Mouse (Mus musculus) brain, embryonic 14.5 days (tissue): ENCODE results near the gene Ikbkg. TPM values are rescaled to one million over a fixed set of nuclear protein-coding genes. Genes with fewer than 3 reads are reported as not detected.
A peak's percentile ranks its signal among the peaks of the same experiment; 100 is the strongest.
"Not testable (repeated sequence)": the region's sequence is repeated elsewhere in the genome, so short reads cannot be mapped to it uniquely, and the experiment has no call there.

Experiments
- DNase-seq: peaks from one replicate; pipeline ENCODE4 v3.0.0-alpha.2; 2011; ENCODE audit warnings: low read depth
- CTCF ChIP-seq: fragments of 200-500 bp; IDR thresholded peaks from 2 replicates; pipeline ENCODE4 v1.5.1; 2012; ENCODE audit warnings: inconsistent platforms, mild to moderate bottlenecking, moderate library complexity, borderline replicate concordance; ENCODE audit not compliant: insufficient read depth, insufficient read length; ENCODE audit errors: extremely low read depth
- POLR2A ChIP-seq: fragments of 200-500 bp; IDR thresholded peaks from 2 replicates; pipeline ENCODE4 v1.6.1; 2012; ENCODE audit warnings: mild to moderate bottlenecking, inconsistent platforms, borderline replicate concordance; ENCODE audit not compliant: poor library complexity, insufficient read depth, insufficient read length, severe bottlenecking; ENCODE audit errors: extremely low read depth
- polyA plus RNA-seq: library from polyadenylated mRNA; depleted of rRNA; stranded (reverse); fragments of >200 nt; gene quantifications from 2 replicates; pipeline ENCODE4 v1.2.3, GENCODE M21; 2012

The Ikbkg gene
- polyA plus RNA-seq, 1 experiment = 16.0 TPM

- TF ChIP-seq CTCF (no peak), POLR2A (no peak)
- peak; percentile 37 for DNase-seq
These were observed 15.2 kb downstream of the Ikbkg start for GRCm38 (mm10) chrX:74408340-74408739.

GRCm38 (mm10) chrX:74413377-74413776, 20.3 kb downstream of the Ikbkg start:
- peak; percentile 88 for DNase-seq
- TF ChIP-seq POLR2A (no peak), CTCF (peak; percentile 90)

GRCm38 (mm10) chrX:74424443-74424842, 31.4 kb downstream of the Ikbkg start:
- DNase-seq = no peak
- TF ChIP-seq POLR2A (no peak), CTCF (no peak)

- DNase-seq = no peak
- TF ChIP-seq CTCF (no peak), POLR2A (no peak)
These were observed 32.1 kb downstream of the Ikbkg start for GRCm38 (mm10) chrX:74425195-74425594.

GRCm38 (mm10) chrX:74426256-74426655, 33.2 kb downstream of the Ikbkg start:
- DNase-seq = no peak
- TF ChIP-seq POLR2A (no peak), CTCF (no peak)

- TF ChIP-seq POLR2A = no peak
- TF ChIP-seq CTCF = no peak
- DNase-seq = no peak
These were observed 34.0 kb downstream of the Ikbkg start for GRCm38 (mm10) chrX:74427116-74427515.

- peak; percentile 32 for DNase-seq
- no peak for TF ChIP-seq POLR2A
- TF ChIP-seq CTCF = no peak
These were observed 35.2 kb downstream of the Ikbkg start for GRCm38 (mm10) chrX:74428146-74428825.

GRCm38 (mm10) chrX:74428826-74429276, 35.8 kb downstream of the Ikbkg start, which contains the start of gene G6pdx:
TSS of gene G6pdx (minus strand) at chrX:74429194.
- TF ChIP-seq POLR2A (peak; percentile 37; the same call in 1 of the 2 replicates), CTCF (no peak)
- DNase-seq = peak; percentile 95

- TF ChIP-seq CTCF = no peak
- 0 out of 2 replicates have a peak, but pooled peaks have one; percentile 18 for TF ChIP-seq POLR2A
- DNase-seq = peak; percentile 92
These were observed 36.3 kb downstream of the Ikbkg start for GRCm38 (mm10) chrX:74429290-74429821.

GRCm38 (mm10) chrX:74451157-74451912, 58.2 kb downstream of the Ikbkg start:
- TF ChIP-seq CTCF (no peak), POLR2A (no peak)
- no peak for DNase-seq

- DNase-seq = peak; percentile 71
- TF ChIP-seq CTCF (peak; percentile 7; the same call in 1 of the 2 replicates), POLR2A (no peak)
These were observed 59.7 kb downstream of the Ikbkg start for GRCm38 (mm10) chrX:74452773-74453172.

GRCm38 (mm10) chrX:74481349-74481885, 88.3 kb downstream of the Ikbkg start, which contains the start of gene Gm6880:
TSS of gene Gm6880 (minus strand) at chrX:74481399.
- not testable (repeated sequence) for DNase-seq
